Mouse (Mus musculus): Measurements from ENCODE around the gene Shisa9. TPM values are rescaled to one million over a fixed set of nuclear protein-coding genes. Genes with fewer than 3 reads are reported as not detected.

Gene Shisa9
- polyA plus RNA-seq, 1 experiment from 2014 or later: 2.1 TPM

GRCm38 (mm10) chr16:12233288-12233687 lies 249.4 kb downstream of the Shisa9 start:
- Histone ChIP-seq H3K9me3 (ENCODE audit: control insufficient read depth, low read depth, low read length) (no peaks in the 10 kb centered on the region), H3K27ac (ENCODE audit: low read length) (no peak overlapping the region)

GRCm38 (mm10) chr16:12234289-12234688 lies 250.4 kb downstream of the Shisa9 start:
- Histone ChIP-seq H3K4me3 (ENCODE audit: low read depth, low read length) (no peak overlapping the region), H3K9ac (replicated peaks; ENCODE audit: low read depth, low read length) (no peak overlapping the region), H3K27ac (ENCODE audit: low read length) (no peak overlapping the region), H3K36me3 (ENCODE audit: control insufficient read depth, insufficient read depth, low read length) (no peaks in the 10 kb centered on the region), H3K4me2 (replicated peaks; ENCODE audit: low read depth, low read length) (no peak overlapping the region), H3K9me3 (ENCODE audit: control insufficient read depth, low read depth, low read length) (no peaks in the 10 kb centered on the region), H3K27me3 (ENCODE audit: control insufficient read depth, insufficient read depth, low read length) (no peaks in the 10 kb centered on the region), H3K4me1 (ENCODE audit: control insufficient read depth, insufficient read depth, low read length) (no peaks in the 10 kb centered on the region)
- peak; percentile 28; the same call in 1 of the 2 replicates for ATAC-seq (ENCODE audit: insufficient number of reproducible peaks, insufficient read depth, low FRiP score, low read depth)
- 53% methylated on average over 2 of the region's 2 CpGs for WGBS

More at GRCm38 (mm10) chr16:12233288-12233687, 249.4 kb downstream of the Shisa9 start:
- Histone ChIP-seq H3K36me3 (ENCODE audit: control insufficient read depth, insufficient read depth, low read length) (no peaks in the 10 kb centered on the region), H3K4me2 (replicated peaks; ENCODE audit: low read depth, low read length) (no peak overlapping the region), H3K4me1 (ENCODE audit: control insufficient read depth, insufficient read depth, low read length) (no peaks in the 10 kb centered on the region), H3K27me3 (ENCODE audit: control insufficient read depth, insufficient read depth, low read length) (no peaks in the 10 kb centered on the region), H3K9ac (replicated peaks; ENCODE audit: low read depth, low read length) (no peak overlapping the region), H3K4me3 (ENCODE audit: low read depth, low read length) (no peak overlapping the region)
- WGBS: 60% methylated on average over 3 of the region's 3 CpGs
- no peak for ATAC-seq (ENCODE audit: insufficient number of reproducible peaks, insufficient read depth, low FRiP score, low read depth)

GRCm38 (mm10) chr16:12238611-12239010 lies 254.7 kb downstream of the Shisa9 start:
- WGBS: 48% methylated on average over 4 of the region's 4 CpGs
- Histone ChIP-seq H3K4me2 (replicated peaks; ENCODE audit: low read depth, low read length) (no peak overlapping the region), H3K27me3 (ENCODE audit: control insufficient read depth, insufficient read depth, low read length) (no peaks in the 10 kb centered on the region)

DNA sequence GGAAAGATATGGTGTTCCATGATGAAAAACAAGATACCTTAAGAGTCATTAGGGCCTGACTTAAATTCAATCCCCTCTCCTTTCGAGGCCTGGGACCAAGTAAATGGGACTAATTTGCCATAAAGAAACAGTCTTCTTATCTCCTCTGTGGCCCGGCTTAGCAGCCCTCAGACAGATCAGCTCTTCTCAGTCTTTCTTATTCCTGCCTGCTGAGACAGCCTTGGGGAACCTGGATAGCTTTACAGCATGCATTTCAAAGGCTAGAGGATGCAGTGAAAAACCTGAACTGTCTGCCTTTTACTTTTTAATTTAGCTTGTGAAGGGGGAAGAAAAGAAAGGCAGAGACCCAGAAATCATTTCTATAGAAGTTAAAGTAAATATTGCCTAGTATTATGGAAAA lies 275.4 kb downstream of the Shisa9 start:
- no peaks in the 10 kb centered on the region for H3K9me3 ChIP-seq (ENCODE audit: control insufficient read depth, low read depth, low read length)
- 18% methylated on average over 2 of the region's 2 CpGs for WGBS
- H3K4me2 ChIP-seq (replicated peaks; ENCODE audit: low read depth, low read length): no peak overlapping the region
- H3K9ac ChIP-seq (replicated peaks; ENCODE audit: low read depth, low read length): no peak overlapping the region
- ATAC-seq (ENCODE audit: insufficient number of reproducible peaks, insufficient read depth, low FRiP score, low read depth): no peak
- H3K27me3 ChIP-seq (ENCODE audit: control insufficient read depth, insufficient read depth, low read length): no peaks in the 10 kb centered on the region
- no peaks in the 10 kb centered on the region for H3K4me1 ChIP-seq (ENCODE audit: control insufficient read depth, insufficient read depth, low read length)
- H3K36me3 ChIP-seq (ENCODE audit: control insufficient read depth, insufficient read depth, low read length): no peaks in the 10 kb centered on the region
- no peak overlapping the region for H3K27ac ChIP-seq (ENCODE audit: low read length)
- H3K4me3 ChIP-seq (ENCODE audit: low read depth, low read length): no peak overlapping the region

More at GRCm38 (mm10) chr16:12238611-12239010, 254.7 kb downstream of the Shisa9 start:
- Histone ChIP-seq H3K27ac (ENCODE audit: low read length) (no peak overlapping the region), H3K4me1 (ENCODE audit: control insufficient read depth, insufficient read depth, low read length) (no peaks in the 10 kb centered on the region), H3K36me3 (ENCODE audit: control insufficient read depth, insufficient read depth, low read length) (no peaks in the 10 kb centered on the region), H3K4me3 (ENCODE audit: low read depth, low read length) (no peak overlapping the region), H3K9me3 (ENCODE audit: control insufficient read depth, low read depth, low read length) (no peaks in the 10 kb centered on the region), H3K9ac (replicated peaks; ENCODE audit: low read depth, low read length) (no peak overlapping the region)
- no peak for ATAC-seq (ENCODE audit: insufficient number of reproducible peaks, insufficient read depth, low FRiP score, low read depth)

DNA sequence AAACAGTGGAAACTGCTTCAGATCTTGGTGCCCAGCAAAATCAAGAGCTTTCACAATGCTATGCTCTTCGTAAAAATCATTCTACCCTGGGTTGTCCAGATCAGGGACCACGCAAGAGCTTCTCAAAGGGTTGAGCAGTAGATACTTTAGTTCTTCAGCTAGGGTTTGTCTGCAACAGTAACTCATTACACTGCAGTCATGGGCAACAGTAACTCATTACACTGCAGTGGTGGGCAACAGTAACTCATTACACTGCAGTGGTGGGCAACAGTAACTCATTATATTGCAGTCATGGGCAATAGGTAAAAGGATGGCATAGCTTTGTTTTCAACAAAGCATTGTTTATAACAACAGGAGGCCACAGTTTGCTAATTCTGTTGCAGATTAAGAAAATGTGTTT lies 281.9 kb downstream of the Shisa9 start:
- Histone ChIP-seq H3K27me3 (ENCODE audit: control insufficient read depth, insufficient read depth, low read length) (no peaks in the 10 kb centered on the region), H3K9ac (replicated peaks; ENCODE audit: low read depth, low read length) (no peak overlapping the region), H3K4me3 (ENCODE audit: low read depth, low read length) (no peak overlapping the region), H3K27ac (ENCODE audit: low read length) (no peak overlapping the region), H3K4me2 (replicated peaks; ENCODE audit: low read depth, low read length) (no peak overlapping the region), H3K4me1 (ENCODE audit: control insufficient read depth, insufficient read depth, low read length) (no peaks in the 10 kb centered on the region), H3K36me3 (ENCODE audit: control insufficient read depth, insufficient read depth, low read length) (no peaks in the 10 kb centered on the region), H3K9me3 (ENCODE audit: control insufficient read depth, low read depth, low read length) (no peaks in the 10 kb centered on the region)
- ATAC-seq (ENCODE audit: insufficient number of reproducible peaks, insufficient read depth, low FRiP score, low read depth): no peak
- whole genome bisulfite sequencing: 91% methylated on average over 2 of the region's 2 CpGs

GRCm38 (mm10) chr16:12300523-12300922 lies 316.6 kb downstream of the Shisa9 start:
- Histone ChIP-seq H3K9ac (replicated peaks; ENCODE audit: low read depth, low read length) (no peak overlapping the region), H3K27ac (ENCODE audit: low read length) (no peak overlapping the region), H3K4me2 (replicated peaks; ENCODE audit: low read depth, low read length) (no peak overlapping the region), H3K4me1 (ENCODE audit: control insufficient read depth, insufficient read depth, low read length) (no peaks in the 10 kb centered on the region), H3K4me3 (ENCODE audit: low read depth, low read length) (no peak overlapping the region), H3K27me3 (ENCODE audit: control insufficient read depth, insufficient read depth, low read length) (no peaks in the 10 kb centered on the region), H3K9me3 (ENCODE audit: control insufficient read depth, low read depth, low read length) (no peaks in the 10 kb centered on the region), H3K36me3 (ENCODE audit: control insufficient read depth, insufficient read depth, low read length) (no peaks in the 10 kb centered on the region)
- 56% methylated on average over 5 of the region's 5 CpGs for whole genome bisulfite sequencing
- ATAC-seq (ENCODE audit: insufficient number of reproducible peaks, insufficient read depth, low FRiP score, low read depth): no peak

GRCm38 (mm10) chr16:12303420-12303819 lies 319.5 kb downstream of the Shisa9 start:
- no peaks in the 10 kb centered on the region for H3K4me1 ChIP-seq (ENCODE audit: control insufficient read depth, insufficient read depth, low read length)
- no peak overlapping the region for H3K27ac ChIP-seq (ENCODE audit: low read length)
- H3K27me3 ChIP-seq (ENCODE audit: control insufficient read depth, insufficient read depth, low read length): no peaks in the 10 kb centered on the region
- no peak overlapping the region for H3K4me2 ChIP-seq (replicated peaks; ENCODE audit: low read depth, low read length)
- H3K36me3 ChIP-seq (ENCODE audit: control insufficient read depth, insufficient read depth, low read length): no peaks in the 10 kb centered on the region
- H3K9ac ChIP-seq (replicated peaks; ENCODE audit: low read depth, low read length): no peak overlapping the region
- H3K9me3 ChIP-seq (ENCODE audit: control insufficient read depth, low read depth, low read length): no peaks in the 10 kb centered on the region
- no peak for ATAC-seq (ENCODE audit: insufficient number of reproducible peaks, insufficient read depth, low FRiP score, low read depth)
- H3K4me3 ChIP-seq (ENCODE audit: low read depth, low read length): no peak overlapping the region

DNA sequence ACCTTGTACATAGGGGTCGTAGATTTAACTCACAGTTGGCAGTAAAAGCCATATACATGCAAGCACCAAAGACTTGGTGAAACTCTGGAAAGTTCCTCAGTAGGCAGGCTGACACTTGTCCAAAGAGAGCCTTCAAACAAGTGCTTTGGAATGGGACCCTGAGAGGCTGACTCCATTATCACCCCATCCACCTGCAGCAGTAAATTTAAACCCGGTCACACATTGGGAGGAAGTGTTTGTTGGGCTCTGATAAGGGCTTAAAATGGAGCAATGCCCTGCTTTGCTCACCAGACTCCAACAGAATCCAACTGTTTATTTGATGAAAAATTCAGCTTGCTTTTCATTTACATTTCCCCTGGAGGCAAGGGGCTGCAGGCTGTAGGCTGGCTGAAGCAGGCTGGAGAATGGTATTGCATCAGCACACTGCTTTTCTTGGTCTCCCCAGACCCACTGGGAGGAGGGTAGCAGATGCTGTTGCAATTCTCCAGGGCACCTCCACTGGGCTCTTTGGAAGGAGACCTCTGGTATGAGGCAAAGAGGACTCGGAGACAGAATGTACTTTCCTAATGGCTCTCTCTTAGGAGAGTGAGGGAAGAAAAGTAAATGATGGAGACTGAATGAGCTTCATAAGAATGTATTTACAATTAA lies 323.5 kb downstream of the Shisa9 start:
- H3K27ac ChIP-seq (ENCODE audit: low read length): no peak overlapping the region
- H3K9me3 ChIP-seq (ENCODE audit: control insufficient read depth, low read depth, low read length): no peaks in the 10 kb centered on the region
- no peak overlapping the region for H3K4me3 ChIP-seq (ENCODE audit: low read depth, low read length)
- H3K4me1 ChIP-seq (ENCODE audit: control insufficient read depth, insufficient read depth, low read length): no peaks in the 10 kb centered on the region
- WGBS: 66% methylated on average over 3 of the region's 3 CpGs
- H3K9ac ChIP-seq (replicated peaks; ENCODE audit: low read depth, low read length): no peak overlapping the region
- no peaks in the 10 kb centered on the region for H3K36me3 ChIP-seq (ENCODE audit: control insufficient read depth, insufficient read depth, low read length)
- no peaks in the 10 kb centered on the region for H3K27me3 ChIP-seq (ENCODE audit: control insufficient read depth, insufficient read depth, low read length)
- no peak overlapping the region for H3K4me2 ChIP-seq (replicated peaks; ENCODE audit: low read depth, low read length)
- no peak for ATAC-seq (ENCODE audit: insufficient number of reproducible peaks, insufficient read depth, low FRiP score, low read depth)

DNA sequence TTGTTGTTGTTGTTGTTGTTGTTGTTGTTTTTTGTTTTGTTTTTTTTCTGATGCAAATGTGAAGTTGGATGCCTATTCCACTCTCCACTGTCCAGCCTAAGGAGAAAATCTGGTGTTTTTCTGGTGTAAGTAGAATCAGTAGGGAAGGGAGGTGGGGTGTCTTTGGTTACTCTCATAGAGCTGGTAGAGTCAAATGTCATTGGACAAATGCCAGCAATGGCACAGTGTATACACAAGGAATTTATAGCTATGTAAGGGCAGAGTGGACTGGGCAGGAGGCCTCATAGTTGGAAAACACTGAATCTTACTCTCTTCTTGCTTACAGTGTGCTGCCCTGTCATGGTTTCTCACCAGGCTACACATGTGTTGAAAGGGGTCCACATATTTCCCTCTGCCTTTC lies 325.9 kb downstream of the Shisa9 start:
- no peak overlapping the region for H3K4me2 ChIP-seq (replicated peaks; ENCODE audit: low read depth, low read length)
- no peak overlapping the region for H3K4me3 ChIP-seq (ENCODE audit: low read depth, low read length)
- no peak for ATAC-seq (ENCODE audit: insufficient number of reproducible peaks, insufficient read depth, low FRiP score, low read depth)
- H3K4me1 ChIP-seq (ENCODE audit: control insufficient read depth, insufficient read depth, low read length): no peaks in the 10 kb centered on the region
- H3K36me3 ChIP-seq (ENCODE audit: control insufficient read depth, insufficient read depth, low read length): no peaks in the 10 kb centered on the region
- no peaks in the 10 kb centered on the region for H3K27me3 ChIP-seq (ENCODE audit: control insufficient read depth, insufficient read depth, low read length)
- H3K9me3 ChIP-seq (ENCODE audit: control insufficient read depth, low read depth, low read length): no peaks in the 10 kb centered on the region
- H3K9ac ChIP-seq (replicated peaks; ENCODE audit: low read depth, low read length): no peak overlapping the region
- no peak overlapping the region for H3K27ac ChIP-seq (ENCODE audit: low read length)
